ENCODE assay signal across 27 mouse cellular contexts in the genomic region with DNA sequence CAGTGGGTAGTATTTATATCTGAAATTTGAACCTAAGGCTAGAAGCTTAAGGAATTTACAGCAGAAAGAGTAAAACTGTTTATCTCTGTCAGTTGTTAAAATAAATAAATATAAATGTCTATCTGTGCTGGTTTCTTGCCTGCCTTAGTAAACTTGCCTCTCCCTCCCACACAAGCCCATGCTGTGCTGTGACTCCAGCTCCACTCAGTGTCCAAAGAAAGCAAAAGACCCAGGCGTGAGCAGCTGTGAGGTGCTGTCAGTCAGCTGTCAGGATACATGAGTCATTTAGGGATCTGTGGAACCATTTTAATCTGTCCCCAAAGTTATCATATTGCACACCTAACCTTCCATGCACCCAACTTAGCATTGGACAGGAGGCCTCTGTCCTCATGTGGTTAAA.
DNase-seq lines count a peak whose midpoint lies in the region; ATAC-seq and TF ChIP-seq lines count a peak whose summit lies in the region.
"Had no signal": no experiment of that assay in that cellular context is flagged by ENCODE, and none has a peak within 500 bp of the region (broad histone marks: within the 10 kb centered on the region; RNA-seq: fewer than 3 reads in every experiment).

No protein-coding gene starts in this region.

- WGBS in kidney, postnatal 0 days: 47% methylated on average over 1 of the region's 1 CpGs
- 46% methylated on average over 1 of the region's 1 CpGs for WGBS in midbrain, postnatal 0 days
- 48% methylated on average over 1 of the region's 1 CpGs for WGBS in midbrain, embryonic 15.5 days

- no peak for DNase-seq in frontal cortex, postnatal 36 days (ENCODE audit: low spot score in 2 of 2)
- peak; percentile 54 for DNase-seq in kidney, postnatal 0 days (ENCODE audit: low spot score)
- DNase-seq in kidney, adult 11 months: no peak
- no peak for DNase-seq in midbrain, postnatal 0 days (ENCODE audit: low spot score)
- DNase-seq in skeletal muscle tissue, adult 2 months (ENCODE audit: low read depth, low spot score): peak; percentile 66
- DNase-seq in cerebellum, postnatal 14 days: no peak
- DNase-seq: cerebellum, adult 11 months; cerebellum, adult 9-11 months; embryo, embryonic 11 days; liver; lung, postnatal 36 days; right cerebral cortex, adult 18-20 months; right cerebral cortex, postnatal 4 days; thymus, adult 18-20 months; thymus, postnatal 36 days had no signal

- no peak overlapping the region for H3K4me2 ChIP-seq in kidney, postnatal 0 days (ENCODE audit: low read length)
- H3K4me2 ChIP-seq in midbrain, postnatal 0 days (ENCODE audit: low read depth, low read length, poor library complexity, severe bottlenecking): no peak overlapping the region
- H3K4me2 ChIP-seq in midbrain, embryonic 15.5 days: no peak overlapping the region
- H3K4me2 ChIP-seq: embryonic facial prominence, embryonic 15.5 days; forebrain, embryonic 15.5 days; hindbrain, embryonic 15.5 days; liver, embryonic 15.5 days; lung, embryonic 15.5 days; neural tube, embryonic 15.5 days; stomach, embryonic 15.5 days had no signal

- H3K27me3 ChIP-seq in kidney, postnatal 0 days (ENCODE audit: insufficient read depth, low read length): no peaks in the 10 kb centered on the region
- H3K27me3 ChIP-seq in midbrain, postnatal 0 days (ENCODE audit: insufficient read depth, low read length): no peaks in the 10 kb centered on the region
- no peaks in the 10 kb centered on the region for H3K27me3 ChIP-seq in midbrain, embryonic 15.5 days (replicated peaks)
- H3K27me3 ChIP-seq: embryonic facial prominence, embryonic 15.5 days; forebrain, embryonic 15.5 days; hindbrain, embryonic 15.5 days; liver, embryonic 15.5 days; lung, embryonic 15.5 days; neural tube, embryonic 15.5 days; stomach, embryonic 15.5 days had no signal

- ATAC-seq in frontal cortex, adult (ENCODE audit: low TSS enrichment): peak; percentile 47; the same call in 1 of the 2 replicates
- ATAC-seq in kidney, postnatal 0 days (replicated peaks; ENCODE audit: low FRiP score, low read depth): no peak
- ATAC-seq in midbrain, postnatal 0 days (ENCODE audit: low FRiP score): no peak
- ATAC-seq in midbrain, embryonic 15.5 days (replicated peaks): no peak
- ATAC-seq: CD4-positive, CD25-positive, alpha-beta regulatory T cell, adult 4 months; forebrain, embryonic 15.5 days; midbrain, embryonic 16.5 days had no signal

- no peak overlapping the region for H3K27ac ChIP-seq in kidney, postnatal 0 days
- H3K27ac ChIP-seq in midbrain, postnatal 0 days (ENCODE audit: low read depth, low read length): no peak overlapping the region
- H3K27ac ChIP-seq in midbrain, embryonic 15.5 days: no peak overlapping the region
- H3K27ac ChIP-seq: embryonic facial prominence, embryonic 15.5 days; forebrain, embryonic 15.5 days; heart, embryonic 10.5 days; hindbrain, embryonic 15.5 days; liver, embryonic 15.5 days; lung, embryonic 15.5 days; neural tube, embryonic 15.5 days; stomach, embryonic 15.5 days had no signal

- no peaks in the 10 kb centered on the region for H3K9me3 ChIP-seq in kidney, postnatal 0 days (replicated peaks; ENCODE audit: low read length)
- H3K9me3 ChIP-seq in midbrain, postnatal 0 days (ENCODE audit: low read length): no peaks in the 10 kb centered on the region
- no peaks in the 10 kb centered on the region for H3K9me3 ChIP-seq in midbrain, embryonic 15.5 days
- H3K9me3 ChIP-seq: embryonic facial prominence, embryonic 15.5 days; forebrain, embryonic 15.5 days; heart, embryonic 10.5 days; hindbrain, embryonic 15.5 days; liver, embryonic 15.5 days; lung, embryonic 15.5 days; neural tube, embryonic 15.5 days; stomach, embryonic 15.5 days had no signal

- H3K36me3 ChIP-seq in kidney, postnatal 0 days (ENCODE audit: insufficient read depth, low read length): no peaks in the 10 kb centered on the region
- no peaks in the 10 kb centered on the region for H3K36me3 ChIP-seq in midbrain, postnatal 0 days (ENCODE audit: insufficient read depth, low read length)
- H3K36me3 ChIP-seq in midbrain, embryonic 15.5 days (replicated peaks): no peaks in the 10 kb centered on the region
- H3K36me3 ChIP-seq: embryonic facial prominence, embryonic 15.5 days; forebrain, embryonic 15.5 days; heart, embryonic 10.5 days; hindbrain, embryonic 15.5 days; liver, embryonic 15.5 days; lung, embryonic 15.5 days; neural tube, embryonic 15.5 days; stomach, embryonic 15.5 days had no signal

- no peak overlapping the region for H3K4me3 ChIP-seq in kidney, postnatal 0 days (replicated peaks; ENCODE audit: low read depth, low read length)
- no peak overlapping the region for H3K4me3 ChIP-seq in midbrain, postnatal 0 days (ENCODE audit: low read depth, low read length)
- H3K4me3 ChIP-seq in midbrain, embryonic 15.5 days: no peak overlapping the region
- H3K4me3 ChIP-seq: embryonic facial prominence, embryonic 15.5 days; forebrain, embryonic 15.5 days; heart, embryonic 10.5 days; hindbrain, embryonic 15.5 days; liver, embryonic 15.5 days; lung, embryonic 15.5 days; neural tube, embryonic 15.5 days; stomach, embryonic 15.5 days had no signal

- H3K4me1 ChIP-seq in kidney, postnatal 0 days (replicated peaks; ENCODE audit: insufficient read depth, low read length): no peaks in the 10 kb centered on the region; the same call in 1 of the 2 replicates
- no peaks in the 10 kb centered on the region for H3K4me1 ChIP-seq in midbrain, postnatal 0 days (ENCODE audit: insufficient read depth, low read length)
- no peaks in the 10 kb centered on the region for H3K4me1 ChIP-seq in midbrain, embryonic 15.5 days
- H3K4me1 ChIP-seq: embryonic facial prominence, embryonic 15.5 days; heart, embryonic 10.5 days; liver, embryonic 15.5 days; lung, embryonic 15.5 days; stomach, embryonic 15.5 days had no signal

- TF ChIP-seq CTCF in kidney, postnatal 0 days (IDR thresholded peaks at IDR 0.05; ENCODE audit: low read depth): peak; percentile 27; the same call in 1 of the 2 replicates
- TF ChIP-seq CTCF in midbrain, postnatal 0 days (IDR thresholded peaks at IDR 0.05): peak; percentile 40

- H3K9ac ChIP-seq in kidney, postnatal 0 days (ENCODE audit: low read depth, low read length): no peak overlapping the region
- H3K9ac ChIP-seq in midbrain, postnatal 0 days (replicated peaks; ENCODE audit: low read length, poor library complexity, severe bottlenecking): no peak overlapping the region
- no peak overlapping the region for H3K9ac ChIP-seq in midbrain, embryonic 15.5 days
- H3K9ac ChIP-seq: embryonic facial prominence, embryonic 15.5 days; forebrain, embryonic 15.5 days; hindbrain, embryonic 15.5 days; liver, embryonic 15.5 days; lung, embryonic 15.5 days; neural tube, embryonic 15.5 days; stomach, embryonic 15.5 days had no signal

Comparison
In these comparisons a context has a peak if more than half of its experiments do, and no peak if none do; other contexts are left out.
1. DNase-seq: peak in kidney, postnatal 0 days (single experiment) and skeletal muscle tissue, adult 2 months (single experiment); none in frontal cortex, postnatal 36 days (0 of 2), kidney, adult 11 months (single experiment), midbrain, postnatal 0 days (single experiment) and cerebellum, postnatal 14 days (0 of 2).